ENCODE assay signal across 9 mouse cellular contexts in genomic region chr1:25085616-25086372, GRCm38 (mm10).
A peak's percentile ranks its signal among the peaks of the same experiment; 100 is the strongest.
DNase-seq lines count a peak whose midpoint lies in the region; ATAC-seq lines count a peak whose summit lies in the region.
"Had no signal": no experiment of that assay in that cellular context is flagged by ENCODE, and none has a peak within 500 bp of the region (broad histone marks: within the 10 kb centered on the region; RNA-seq: fewer than 3 reads in every experiment).

No protein-coding gene starts in this region.

- 63% methylated on average over 14 of the region's 14 CpGs for WGBS in midbrain, embryonic 11.5 days
- 71% methylated on average over 14 of the region's 14 CpGs for WGBS in midbrain, embryonic 10.5 days
- 46% methylated on average over 14 of the region's 14 CpGs for WGBS in hindbrain, embryonic 16.5 days
- WGBS in neural tube, embryonic 14.5 days = 59% methylated on average over 14 of the region's 14 CpGs

- no peak overlapping the region for H3K9ac ChIP-seq in midbrain, embryonic 11.5 days (ENCODE audit: low read length)
- peak overlapping the region; percentile 9; the same call in 1 of the 2 replicates for H3K9ac ChIP-seq in hindbrain, embryonic 16.5 days (ENCODE audit: low read depth, low read length)
- H3K9ac ChIP-seq in neural tube, embryonic 14.5 days (replicated peaks; ENCODE audit: low read depth, low read length) = no peak overlapping the region
- H3K9ac ChIP-seq: liver, embryonic 15.5 days had no signal

- no peaks in the 10 kb centered on the region for H3K9me3 ChIP-seq in midbrain, embryonic 11.5 days (ENCODE audit: control insufficient read depth, low read length)
- H3K9me3 ChIP-seq in midbrain, embryonic 10.5 days (replicated peaks) = no peaks in the 10 kb centered on the region
- no peaks in the 10 kb centered on the region for H3K9me3 ChIP-seq in hindbrain, embryonic 16.5 days (ENCODE audit: control insufficient read depth, low read length)
- no peaks in the 10 kb centered on the region for H3K9me3 ChIP-seq in neural tube, embryonic 14.5 days (ENCODE audit: control insufficient read depth, low read length)
- H3K9me3 ChIP-seq: liver, embryonic 15.5 days had no signal

- ATAC-seq in midbrain, embryonic 11.5 days (ENCODE audit: low FRiP score) = peak; percentile 48; the same call in 1 of the 2 replicates
- ATAC-seq in hindbrain, embryonic 16.5 days = peak; percentile 83
- peak; percentile 74 for ATAC-seq in neural tube, embryonic 14.5 days (ENCODE audit: low read depth)

- no peak overlapping the region for H3K4me3 ChIP-seq in midbrain, embryonic 11.5 days (ENCODE audit: low read depth, low read length)
- no peak overlapping the region for H3K4me3 ChIP-seq in midbrain, embryonic 10.5 days
- H3K4me3 ChIP-seq in hindbrain, embryonic 16.5 days (ENCODE audit: low read length) = no peak overlapping the region
- H3K4me3 ChIP-seq in neural tube, embryonic 14.5 days (ENCODE audit: low read depth, low read length) = no peak overlapping the region
- H3K4me3 ChIP-seq: liver, embryonic 15.5 days had no signal

- no peak overlapping the region for H3K4me2 ChIP-seq in midbrain, embryonic 11.5 days
- peak overlapping the region; percentile 22 for H3K4me2 ChIP-seq in hindbrain, embryonic 16.5 days (ENCODE audit: low read length)
- H3K4me2 ChIP-seq in neural tube, embryonic 14.5 days (ENCODE audit: low read depth, low read length) = no peak overlapping the region
- H3K4me2 ChIP-seq: liver, embryonic 15.5 days had no signal

- peak; percentile 76 for DNase-seq in midbrain, embryonic 11.5 days (ENCODE audit: low spot score, missing footprints)
- DNase-seq in midbrain, embryonic 10.5 days (ENCODE audit: low spot score) = no peak
- peak; percentile 85 to 88 for DNase-seq in cerebellum, postnatal 14 days
- DNase-seq in thymus, postnatal 25 days = no peak
- no peak for DNase-seq in urinary bladder, postnatal 25 days (ENCODE audit: low spot score)
- no peak for DNase-seq in spleen, postnatal 10 days (ENCODE audit: low spot score in 2 of 2)

- H3K36me3 ChIP-seq in midbrain, embryonic 11.5 days (ENCODE audit: control insufficient read depth, insufficient read depth, low read length) = no peaks in the 10 kb centered on the region
- H3K36me3 ChIP-seq in midbrain, embryonic 10.5 days = no peaks in the 10 kb centered on the region
- no peaks in the 10 kb centered on the region for H3K36me3 ChIP-seq in hindbrain, embryonic 16.5 days (ENCODE audit: control insufficient read depth, insufficient read depth, low read length)
- no peaks in the 10 kb centered on the region for H3K36me3 ChIP-seq in neural tube, embryonic 14.5 days (ENCODE audit: control insufficient read depth, insufficient read depth, low read length)
- H3K36me3 ChIP-seq: liver, embryonic 15.5 days had no signal

- no peak overlapping the region for H3K27ac ChIP-seq in midbrain, embryonic 11.5 days (ENCODE audit: low read depth, low read length)
- H3K27ac ChIP-seq in midbrain, embryonic 10.5 days (replicated peaks) = no peak overlapping the region
- peak overlapping the region; percentile 66 for H3K27ac ChIP-seq in hindbrain, embryonic 16.5 days (ENCODE audit: low read depth, low read length)
- peak overlapping the region; percentile 40; the same call in 1 of the 2 replicates for H3K27ac ChIP-seq in neural tube, embryonic 14.5 days (ENCODE audit: low read depth, low read length)
- H3K27ac ChIP-seq: liver, embryonic 15.5 days had no signal

- peaks cover 7% of the 10 kb centered on the region for H3K4me1 ChIP-seq in midbrain, embryonic 11.5 days (ENCODE audit: control insufficient read depth, insufficient read depth, low read length)
- peaks cover 29% of the 10 kb centered on the region for H3K4me1 ChIP-seq in midbrain, embryonic 10.5 days
- peaks cover 12% of the 10 kb centered on the region for H3K4me1 ChIP-seq in hindbrain, embryonic 16.5 days (ENCODE audit: control insufficient read depth, insufficient read depth, low read depth, low read length)
- H3K4me1 ChIP-seq in neural tube, embryonic 14.5 days (ENCODE audit: control insufficient read depth, insufficient read depth, low read length) = no peaks in the 10 kb centered on the region; the same call in 1 of the 2 replicates
- H3K4me1 ChIP-seq: liver, embryonic 15.5 days had no signal

- no peaks in the 10 kb centered on the region for H3K27me3 ChIP-seq in midbrain, embryonic 11.5 days (ENCODE audit: control insufficient read depth, insufficient read depth, low read length)
- H3K27me3 ChIP-seq in midbrain, embryonic 10.5 days (ENCODE audit: low read depth, poor library complexity, severe bottlenecking) = no peaks in the 10 kb centered on the region
- no peaks in the 10 kb centered on the region for H3K27me3 ChIP-seq in hindbrain, embryonic 16.5 days (replicated peaks; ENCODE audit: control insufficient read depth, insufficient read depth, low read length)
- no peaks in the 10 kb centered on the region for H3K27me3 ChIP-seq in neural tube, embryonic 14.5 days (ENCODE audit: control insufficient read depth, insufficient read depth, low read length)
- H3K27me3 ChIP-seq: liver, embryonic 15.5 days had no signal

Comparison
In these comparisons a context has a peak if more than half of its experiments do, and no peak if none do; other contexts are left out.
1. DNase-seq: peak in midbrain, embryonic 11.5 days (single experiment) and cerebellum, postnatal 14 days (2 of 2); none in midbrain, embryonic 10.5 days (single experiment), thymus, postnatal 25 days (single experiment), urinary bladder, postnatal 25 days (single experiment) and spleen, postnatal 10 days (0 of 2).
2. H3K27ac ChIP-seq: peak in hindbrain, embryonic 16.5 days (single experiment) and neural tube, embryonic 14.5 days (single experiment); none in midbrain, embryonic 11.5 days (single experiment) and midbrain, embryonic 10.5 days (single experiment).
3. Peak in every context shown above with its lines, with median percentiles within 50 percentile points of each other: ATAC-seq.